Mouse (Mus musculus): ENCODE results near the gene F12.
A peak's percentile ranks its signal among the peaks of the same experiment; 100 is the strongest.

F12 gene

DNA sequence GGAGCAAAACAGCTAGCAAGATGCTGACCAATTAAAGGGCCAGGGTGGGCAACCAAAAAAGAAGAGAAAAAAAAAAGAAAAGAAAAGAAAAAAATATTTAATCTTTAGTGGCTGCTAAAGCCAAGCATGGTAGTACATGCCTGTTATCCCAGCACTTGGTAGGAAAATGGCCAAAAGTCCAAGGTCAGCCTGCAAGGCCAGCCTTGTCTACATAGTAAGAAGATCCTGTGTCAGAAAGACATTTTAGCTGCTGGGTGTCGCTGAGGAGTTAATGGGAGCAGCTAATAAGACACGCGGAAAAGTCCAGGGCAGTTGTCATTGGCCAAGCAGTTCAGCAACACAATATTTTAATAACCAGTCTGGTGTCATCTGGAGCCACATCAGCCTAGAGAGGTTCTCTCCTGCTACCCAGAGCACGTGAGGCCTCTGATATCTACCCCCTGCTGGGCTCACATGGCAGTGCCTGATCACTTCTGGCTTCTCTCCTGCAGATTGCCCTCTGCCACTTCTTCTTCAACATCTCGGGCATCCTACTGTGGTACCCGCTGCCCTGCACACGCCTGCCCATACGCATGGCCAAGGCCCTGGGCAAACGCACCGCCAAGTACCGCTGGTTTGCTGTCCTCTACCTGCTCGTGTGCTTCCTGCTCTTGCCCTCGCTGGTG lies 13.8 kb downstream of the F12 start:
- DNase-seq: peak; percentile 20

DNA sequence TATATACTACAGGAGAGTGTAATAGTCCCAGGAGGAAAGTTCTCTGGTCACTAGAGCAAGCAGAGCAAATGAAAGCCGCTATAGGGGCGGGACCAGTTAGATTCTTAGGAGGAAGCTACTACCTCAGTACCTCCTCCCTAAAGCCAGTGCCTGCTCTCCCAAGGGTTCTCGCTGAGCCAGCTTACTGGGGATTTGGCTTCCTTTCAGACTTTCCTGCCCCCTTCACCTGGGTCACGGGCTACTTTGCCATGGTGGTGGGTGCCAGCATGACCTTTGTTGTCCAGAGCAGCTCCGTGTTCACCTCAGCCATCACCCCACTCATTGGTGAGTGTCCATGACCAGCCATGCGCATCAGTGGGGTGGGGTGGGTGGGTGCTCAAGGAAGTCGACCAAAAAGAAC lies 14.8 kb downstream of the F12 start:
- peak; percentile 29 for DNase-seq

DNA sequence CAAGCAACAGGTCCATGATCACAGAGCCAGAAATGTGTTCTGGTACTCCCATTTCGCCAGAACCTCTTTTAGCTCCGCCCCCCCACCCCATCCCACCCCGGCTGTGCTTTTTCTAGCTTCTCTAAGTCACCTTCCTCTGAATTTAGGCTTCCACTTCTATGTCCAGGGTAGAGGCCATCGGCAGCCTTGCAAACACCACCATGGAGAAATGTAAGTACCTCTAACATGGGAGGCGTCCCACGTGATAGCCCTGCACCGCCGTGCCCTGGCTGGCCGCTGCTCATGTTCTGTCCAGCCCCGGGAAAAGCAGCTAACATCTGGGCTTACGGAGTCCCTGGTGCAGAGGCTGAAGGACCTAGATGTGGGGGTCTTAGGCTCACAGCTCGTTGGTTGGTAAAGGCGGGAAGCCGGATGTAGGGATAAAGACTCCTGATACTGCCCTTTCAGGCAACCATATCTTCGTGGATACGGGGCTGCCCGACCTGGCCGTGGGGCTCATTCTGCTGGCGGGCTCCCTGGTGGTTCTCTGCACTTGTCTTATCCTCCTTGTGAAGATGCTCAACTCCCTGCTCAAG lies 18.0 kb downstream of the F12 start:
- peak; percentile 35 for DNase-seq

DNA sequence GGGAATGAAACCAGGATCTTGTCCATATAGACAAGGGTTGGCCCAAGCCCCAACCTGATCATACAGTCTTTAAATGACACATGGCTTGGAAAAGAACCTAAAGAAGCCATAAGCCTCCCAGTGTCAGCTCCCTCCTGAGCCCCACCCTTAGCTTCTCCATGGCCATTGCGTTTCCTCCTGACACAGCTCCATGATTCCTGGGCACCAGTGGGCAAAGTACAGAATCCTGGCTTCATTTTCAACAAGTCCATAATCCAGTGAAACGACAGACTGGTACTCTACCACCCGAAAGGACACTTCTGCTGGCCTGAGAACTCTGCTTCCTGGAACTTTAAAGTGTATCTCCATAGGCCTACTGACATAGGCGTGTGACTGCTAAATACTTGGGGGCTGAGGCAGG lies 19.3 kb downstream of the F12 start:
- peak; percentile 29 for DNase-seq

DNA sequence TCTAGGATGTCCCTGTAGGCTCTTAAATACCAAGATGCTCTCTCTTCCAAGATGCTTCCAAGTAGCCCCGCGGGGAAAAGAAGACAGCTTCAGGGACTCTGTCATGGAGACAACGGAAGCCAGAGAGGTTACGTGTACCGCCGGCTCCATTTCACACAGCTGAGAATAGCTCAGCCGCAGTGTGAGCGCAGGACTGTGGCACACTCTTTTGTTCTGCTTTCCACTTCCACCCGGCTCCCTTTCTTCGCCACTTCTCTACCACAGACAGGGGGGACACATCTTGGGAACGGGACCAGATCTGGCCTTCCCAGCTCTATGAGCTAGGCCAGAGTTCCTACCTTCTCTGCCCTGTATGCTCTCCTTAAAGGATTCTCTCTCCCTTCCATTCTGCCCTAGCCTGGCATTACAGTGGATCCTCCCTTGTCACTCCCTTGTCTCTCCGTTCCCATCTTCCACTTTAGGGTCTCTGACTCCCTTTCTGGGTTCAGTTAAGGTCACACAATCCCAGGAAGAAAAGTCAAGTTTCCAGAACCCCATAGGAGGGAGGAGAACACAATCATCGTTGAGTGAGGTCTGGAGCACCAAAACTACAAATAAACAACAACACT lies 20.7 kb downstream of the F12 start:
- DNase-seq: no peak

DNA sequence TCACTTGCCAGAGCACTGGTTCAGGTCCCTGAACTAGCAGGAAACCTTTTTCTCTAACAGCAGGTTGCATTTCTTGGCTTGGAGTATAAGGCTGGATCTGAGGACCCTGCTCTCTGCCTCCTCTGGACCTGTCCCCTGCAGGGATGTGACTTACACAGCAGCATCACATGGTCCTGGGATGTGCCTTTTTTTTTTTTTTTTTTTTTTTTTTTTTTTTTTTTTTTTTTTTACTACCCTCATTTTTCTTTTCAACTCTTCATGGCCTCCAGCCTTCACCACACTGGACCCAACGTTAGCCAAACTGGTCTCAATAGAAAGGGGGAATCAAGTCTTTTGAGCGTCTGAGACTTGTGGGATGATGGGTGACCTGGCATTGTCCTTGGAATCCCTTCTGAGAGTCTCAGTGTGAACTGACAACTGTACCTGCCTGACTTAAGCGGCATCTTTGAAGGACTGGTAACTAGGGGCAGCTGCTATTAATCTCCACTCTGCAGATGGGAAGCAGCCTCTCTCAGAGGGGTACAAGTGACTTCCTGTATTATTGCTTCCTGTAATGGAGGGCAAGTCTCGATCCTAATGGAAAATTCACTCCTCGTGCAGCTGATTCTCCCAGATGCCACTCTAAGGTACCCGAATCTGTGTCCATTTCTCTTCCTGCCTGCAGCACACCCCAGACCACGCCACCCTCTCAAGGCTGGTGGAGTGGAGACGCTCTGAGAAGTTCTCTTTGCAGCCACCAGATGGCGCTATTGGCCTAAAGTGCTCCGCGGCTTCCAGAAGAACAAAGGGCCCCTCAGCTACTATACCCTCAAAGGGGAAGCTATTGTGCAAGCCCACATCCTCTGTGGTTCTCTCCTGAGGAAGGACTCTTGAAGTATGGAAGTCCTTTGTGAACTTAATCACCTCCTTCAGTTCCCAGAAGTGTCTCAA lies 21.5 kb downstream of the F12 start:
- DNase-seq: peak; percentile 73

DNA sequence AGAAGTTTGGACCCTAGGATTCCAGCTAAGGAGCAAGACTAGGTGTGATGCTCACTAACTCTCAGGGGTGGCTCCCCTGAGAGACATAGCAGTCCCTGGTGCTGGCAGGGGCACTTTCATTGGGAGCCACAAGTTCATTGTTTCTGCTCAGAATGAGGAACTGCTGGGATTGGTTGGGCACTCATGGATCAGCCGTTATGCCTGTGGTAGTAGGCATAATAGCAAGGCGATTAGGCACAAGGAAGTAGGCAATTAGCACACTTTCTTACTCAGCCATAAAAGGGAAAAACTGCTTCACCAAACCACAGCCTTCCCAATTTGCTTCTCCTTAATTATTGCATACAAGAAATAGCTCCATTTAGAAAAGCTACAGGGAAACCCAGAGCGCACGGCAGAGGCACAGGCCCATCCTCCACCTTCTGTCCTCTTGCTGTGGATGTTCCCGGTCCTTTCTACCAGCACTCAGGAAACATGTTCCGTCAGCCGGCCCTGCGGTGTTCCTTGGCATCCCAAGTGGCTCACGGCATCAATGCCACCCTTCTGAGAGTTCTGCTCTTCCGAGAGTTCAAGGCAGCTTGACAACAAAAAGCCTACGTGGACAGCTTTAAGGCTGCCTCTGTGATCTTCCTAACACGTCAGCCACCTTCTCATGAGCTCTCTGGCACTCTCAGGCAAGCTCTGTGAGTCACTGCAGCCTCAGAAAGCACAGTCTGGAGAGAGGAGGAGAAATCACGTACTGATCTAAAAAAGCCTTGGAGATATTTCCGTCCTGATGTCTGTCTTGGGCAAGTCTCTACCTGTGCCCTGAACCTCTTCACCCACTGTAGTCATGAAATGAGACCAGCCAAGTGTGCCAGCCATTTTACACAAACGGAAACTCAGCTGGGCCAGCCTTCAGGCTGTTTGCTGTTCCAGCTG lies 22.4 kb downstream of the F12 start:
- DNase-seq: peak; percentile 33

DNA sequence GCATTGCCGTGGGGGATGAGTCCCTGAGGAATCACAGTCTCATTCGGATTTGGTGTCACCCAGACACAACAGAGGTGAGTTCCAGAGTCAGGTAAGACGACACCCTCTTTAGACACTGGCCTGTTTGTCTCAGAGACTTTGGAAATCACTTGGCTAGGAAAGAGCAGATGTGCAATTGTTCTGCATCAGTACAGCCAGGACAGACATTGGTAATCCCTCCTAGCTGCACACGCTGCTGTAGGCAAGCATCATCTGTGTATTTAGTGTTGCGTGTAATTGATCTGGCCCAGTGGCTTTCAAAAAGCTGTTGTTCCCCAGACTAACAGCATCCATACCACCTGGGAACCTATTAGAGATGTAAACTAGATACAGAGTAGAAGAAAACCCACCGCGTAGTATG lies 23.3 kb downstream of the F12 start:
- DNase-seq: no peak

DNA sequence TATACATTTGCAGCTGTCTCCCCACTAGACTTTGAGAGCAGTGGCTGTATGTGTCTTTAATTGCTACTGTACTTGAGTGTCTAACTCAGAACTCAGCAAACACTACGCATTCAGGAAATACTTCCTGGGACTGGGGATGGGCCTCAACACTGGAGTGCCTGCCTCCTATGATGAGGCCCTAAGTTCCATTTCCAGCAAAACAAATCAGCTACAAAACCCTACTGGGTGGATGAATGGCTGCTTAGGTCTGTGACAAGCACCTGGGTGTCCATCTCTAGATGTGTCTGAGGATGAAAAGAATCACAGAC lies 26.6 kb downstream of the F12 start:
- no peak for DNase-seq

DNA sequence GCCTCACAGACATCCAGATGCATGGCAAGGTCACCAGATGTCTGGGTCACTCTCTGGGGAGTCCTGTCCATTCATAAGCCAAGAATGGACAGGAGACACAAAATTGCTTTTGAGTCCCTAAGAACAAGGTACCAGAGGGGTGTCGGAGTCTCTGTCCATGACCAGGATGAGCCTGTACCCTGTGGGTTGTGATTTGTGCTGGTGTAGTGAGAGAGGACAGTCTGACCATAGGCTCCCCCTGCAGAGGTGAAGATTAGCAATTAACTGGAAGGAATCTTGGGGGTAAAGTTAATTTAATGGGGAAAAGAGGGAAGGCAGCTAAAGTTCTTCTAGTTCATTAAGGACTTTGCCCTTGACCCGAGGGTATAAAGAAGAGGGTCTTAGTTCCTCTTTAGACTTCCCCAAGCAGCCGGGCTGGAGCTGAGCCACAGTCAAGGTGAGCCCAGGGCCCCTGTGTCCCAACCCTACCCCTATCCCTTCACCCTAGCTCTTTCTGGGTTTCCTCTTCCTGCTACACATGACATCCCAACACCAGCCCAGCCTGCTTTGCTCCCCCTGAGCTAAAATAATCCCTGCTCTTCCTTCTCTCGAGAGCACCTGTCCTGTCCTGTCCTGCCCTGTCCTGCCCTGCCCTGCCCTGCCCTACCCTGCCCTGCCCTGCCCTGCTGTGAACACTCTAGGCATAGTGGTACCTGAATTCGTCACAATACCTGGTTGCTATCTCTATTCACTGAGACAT lies 27.1 kb downstream of the F12 start:
- DNase-seq: peak; percentile 69

DNA sequence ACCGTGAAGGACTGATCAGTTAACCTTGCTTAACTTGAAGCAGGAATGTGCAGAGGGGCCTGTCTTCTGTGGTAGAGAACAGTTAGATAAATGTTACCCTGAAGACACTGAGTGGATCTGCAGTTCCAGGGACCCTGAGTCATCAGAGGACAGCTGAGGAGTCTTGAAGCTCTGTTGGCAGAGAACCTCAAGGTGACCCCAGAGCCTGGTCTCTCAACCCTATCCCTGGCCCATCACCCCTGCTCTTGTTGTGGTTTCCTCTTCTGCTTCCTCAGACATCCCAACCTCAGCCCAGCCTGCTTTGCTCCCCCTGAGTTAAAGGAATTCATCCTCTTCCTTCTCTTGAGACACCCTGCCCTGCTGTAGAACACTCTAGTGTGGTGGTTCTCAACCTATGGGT lies 28.5 kb downstream of the F12 start, which contains the start of gene Slc34a1:
Slc34a1 (plus strand) TSS at position 100 of the 400 bp plus-strand sequence.
- DNase-seq: no peak

DNA sequence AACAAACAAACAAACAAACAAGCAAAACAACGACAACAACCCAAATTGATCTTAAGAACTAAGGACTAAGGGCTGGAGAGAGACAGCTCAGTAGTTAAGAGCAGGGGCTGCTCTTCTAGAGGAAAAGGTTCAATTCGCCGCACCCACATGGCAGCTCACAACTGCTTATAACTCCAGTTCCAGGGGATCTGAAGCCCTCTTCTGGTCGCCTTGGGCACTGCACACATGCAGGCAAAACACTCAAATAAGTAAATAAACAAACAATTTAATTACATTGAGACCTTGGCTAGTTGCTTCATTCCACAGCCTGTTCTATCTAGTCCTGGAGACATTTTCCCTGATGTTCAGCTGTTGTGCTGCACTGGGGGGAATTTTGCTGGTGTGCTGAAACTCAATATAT lies 33.7 kb downstream of the F12 start:
- no peak for DNase-seq

DNA sequence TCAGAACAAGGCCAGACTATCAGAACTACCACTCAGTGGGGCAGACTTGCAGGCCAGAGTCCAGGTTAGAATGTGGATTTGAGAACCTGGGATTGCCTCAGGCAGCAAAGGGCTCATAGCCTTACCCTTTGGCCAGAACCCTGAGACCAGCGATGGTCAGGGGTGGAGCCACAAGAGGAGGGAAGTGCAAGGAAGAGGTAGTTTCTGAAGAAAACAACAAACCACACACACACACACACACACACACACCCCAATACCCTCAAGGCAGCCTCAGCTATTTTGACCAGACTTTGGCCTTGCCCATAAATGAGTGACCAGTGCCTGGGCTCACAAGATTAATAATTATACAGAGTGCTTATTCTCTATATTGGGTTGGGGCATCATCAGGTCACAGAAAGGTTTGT lies 35.0 kb downstream of the F12 start:
- DNase-seq: peak; percentile 74

DNA sequence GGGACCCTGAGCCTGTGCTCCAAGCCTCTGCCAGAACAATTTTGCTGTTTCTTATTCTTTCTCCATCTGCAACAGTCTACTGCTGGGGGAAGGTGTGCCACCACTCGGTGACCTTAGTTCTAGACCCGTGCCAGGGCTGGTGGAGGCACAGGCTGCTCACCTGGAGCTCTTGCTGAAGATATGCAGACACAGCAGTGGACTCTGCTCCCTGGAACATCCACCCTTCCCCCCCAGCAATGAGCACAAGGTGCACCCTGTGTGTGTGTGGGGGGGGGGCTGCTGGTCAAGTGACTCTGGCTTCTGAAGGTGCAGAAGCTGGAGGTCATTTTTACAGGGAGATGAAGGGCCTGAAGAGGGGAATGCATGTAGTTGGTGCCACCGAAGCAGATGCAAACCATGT lies 35.9 kb downstream of the F12 start:
- DNase-seq: peak; percentile 80

DNA sequence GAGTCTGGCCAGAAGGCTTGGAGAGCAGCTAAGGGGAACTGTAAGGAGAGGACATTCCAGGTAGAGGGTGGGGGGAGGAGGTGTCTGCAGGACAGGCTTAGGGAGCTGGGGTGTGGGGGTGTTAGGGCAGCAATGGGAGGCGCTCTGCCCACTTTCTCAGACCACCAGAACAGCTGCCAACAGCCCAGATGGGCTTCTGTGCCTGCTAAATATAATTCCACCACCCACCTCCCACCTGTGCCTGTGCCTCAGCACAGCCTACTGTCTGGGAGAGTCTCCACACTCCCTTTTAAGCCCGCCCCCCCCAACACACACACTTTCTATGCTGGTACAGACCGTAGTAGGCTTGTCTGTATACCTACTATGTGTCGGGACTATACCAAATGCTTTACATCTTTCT lies 44.8 kb downstream of the F12 start:
- DNase-seq: no peak

DNA sequence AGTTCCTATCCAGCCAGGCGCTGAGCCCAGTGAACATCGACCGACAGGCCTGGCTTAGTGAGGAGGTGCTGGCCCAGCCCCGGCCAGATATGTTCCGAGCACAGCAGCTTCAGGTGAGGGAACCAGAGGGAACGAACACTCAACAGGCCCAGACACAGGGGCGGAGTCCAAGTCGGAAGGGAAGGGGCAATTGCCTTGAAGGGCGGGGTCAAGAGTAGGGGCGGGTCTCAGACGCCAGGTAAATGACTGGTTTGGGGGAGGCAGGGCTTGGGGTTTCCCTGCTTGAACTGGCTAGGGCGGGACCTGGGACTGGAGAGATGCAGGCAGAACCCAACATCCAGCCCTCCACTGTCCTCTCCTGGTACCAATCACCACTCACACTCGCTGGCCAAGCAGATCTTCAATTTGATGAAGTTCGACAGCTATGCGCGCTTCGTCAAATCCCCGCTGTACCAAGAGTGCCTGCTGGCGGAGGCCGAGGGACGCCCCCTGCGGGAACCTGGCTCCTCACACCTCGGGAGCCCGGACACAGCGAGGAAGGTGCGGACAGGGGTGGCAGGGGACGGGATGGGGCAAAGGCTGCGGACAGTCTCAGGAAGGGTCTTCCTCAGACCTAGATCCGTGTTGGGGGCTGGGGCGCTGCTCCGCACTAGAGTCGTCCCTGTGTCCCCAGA lies 47.5 kb downstream of the F12 start:
- peak; percentile 47 for DNase-seq

DNA sequence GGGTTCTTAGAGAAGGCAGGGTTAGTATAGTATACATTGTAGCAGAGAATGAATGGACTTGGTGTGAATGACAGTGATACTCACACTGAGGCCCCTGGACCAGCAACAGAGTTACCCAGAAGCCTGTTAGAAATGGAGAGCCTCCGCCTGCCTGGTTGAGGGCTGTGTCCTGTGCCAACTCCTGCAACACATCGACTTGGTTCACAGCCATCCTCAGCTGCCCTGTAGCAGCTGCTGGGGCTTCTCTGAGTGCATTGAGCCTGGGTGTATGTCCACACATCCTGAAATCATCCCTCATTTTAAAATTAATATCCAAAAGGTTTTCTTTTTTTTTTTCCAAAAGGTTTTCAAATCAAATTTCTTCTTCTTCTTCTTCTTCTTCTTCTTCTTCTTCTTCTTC lies 50.7 kb downstream of the F12 start:
- DNase-seq: no peak

DNA sequence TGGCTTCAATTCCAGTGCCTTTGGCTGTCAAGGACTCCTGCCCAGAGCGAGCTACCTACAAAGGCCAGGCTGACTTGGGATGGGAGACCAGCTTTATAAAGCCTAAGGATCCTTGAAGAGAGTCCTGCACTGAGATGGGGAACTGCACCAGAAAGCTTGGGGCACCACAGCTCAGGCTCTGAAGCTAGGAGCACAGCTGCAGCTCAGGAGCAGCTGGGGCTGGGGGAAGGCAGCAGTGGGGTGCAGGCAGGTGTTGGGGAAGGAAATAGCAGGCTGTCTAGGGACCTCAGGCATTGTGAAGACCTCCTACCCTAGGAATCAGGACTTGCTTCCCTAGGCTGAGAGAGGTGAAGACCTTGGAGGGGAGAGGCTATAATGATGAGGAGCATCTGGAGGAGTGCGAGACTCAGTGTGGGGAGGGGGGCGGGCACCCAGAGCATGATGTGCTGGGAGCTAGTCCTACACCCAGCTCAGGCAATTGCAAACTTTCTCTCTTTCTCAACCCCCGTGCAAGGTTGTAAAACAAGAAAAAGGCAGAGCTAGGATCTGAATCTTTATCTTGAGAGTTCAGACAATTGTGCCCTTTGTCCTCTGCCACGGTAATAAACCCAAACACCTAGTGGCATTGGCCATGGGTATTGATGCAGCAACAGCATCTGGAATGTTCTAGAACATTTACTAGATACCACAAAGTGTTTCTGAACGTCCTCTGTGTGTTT lies 52.2 kb downstream of the F12 start:
- DNase-seq: no peak

DNA sequence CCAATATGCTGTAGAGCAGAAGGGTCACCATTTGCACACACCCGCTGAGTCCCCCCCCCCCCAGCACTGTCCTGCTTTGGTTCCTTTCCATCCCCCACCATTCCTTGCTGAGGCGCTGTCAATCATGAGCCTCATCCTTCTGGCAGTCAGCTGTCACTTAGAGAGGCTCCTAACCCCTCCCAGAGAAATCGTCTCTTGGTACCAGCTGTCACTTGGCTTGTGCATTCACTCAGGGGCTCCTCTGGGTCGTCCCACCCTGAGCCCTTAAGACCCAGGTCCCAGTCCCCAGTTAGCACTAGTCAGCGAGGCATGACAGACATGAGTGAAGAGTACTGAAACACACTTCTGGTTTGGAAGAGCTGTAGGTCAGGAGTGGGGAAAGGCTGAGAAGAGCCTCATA lies 54.9 kb downstream of the F12 start:
- no peak for DNase-seq

DNA sequence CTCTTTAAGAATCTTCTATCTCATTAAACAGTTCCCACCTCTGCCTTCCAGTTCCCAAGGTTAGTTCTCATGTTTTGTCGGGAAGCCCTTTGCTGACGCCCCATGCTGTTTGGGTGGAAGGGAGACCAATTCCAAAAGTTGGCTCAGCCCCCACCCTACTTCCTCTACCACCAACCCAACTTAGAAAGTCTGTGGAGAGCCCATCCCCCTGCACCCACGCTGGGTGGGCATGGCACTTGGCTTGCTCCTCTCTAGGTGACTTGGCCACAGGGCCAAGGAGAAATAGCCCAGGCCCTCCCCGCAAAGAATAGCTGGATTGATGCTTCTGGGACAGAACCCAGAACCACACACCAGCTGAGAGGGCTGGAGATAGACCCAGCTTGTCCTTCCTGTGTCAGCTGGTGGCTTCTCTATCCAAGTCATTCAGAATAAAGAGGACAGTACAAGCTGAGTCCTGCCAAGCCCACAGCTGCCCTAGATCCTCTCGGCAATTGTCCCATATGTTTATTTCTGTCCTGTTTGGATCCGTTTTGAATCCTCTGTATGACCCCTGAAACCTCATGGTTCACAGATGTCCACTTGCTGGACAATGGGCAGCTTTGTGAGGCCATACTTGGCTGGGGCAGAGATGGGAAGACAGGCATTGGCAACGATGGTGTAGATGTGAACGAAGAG lies 55.4 kb downstream of the F12 start:
- no peak for DNase-seq
